Mouse (Mus musculus): ENCODE data around the gene Lrrc1.

Lrrc1 gene

GRCm38 (mm10) chr9:77543351-77544321 is 1.0 kb downstream of the Lrrc1 start:
- DNase-seq (ENCODE audit: low spot score), result no peak

GRCm38 (mm10) chr9:77541556-77541955 is 3.1 kb downstream of the Lrrc1 start:
- no peak for DNase-seq (ENCODE audit: low spot score)

DNA sequence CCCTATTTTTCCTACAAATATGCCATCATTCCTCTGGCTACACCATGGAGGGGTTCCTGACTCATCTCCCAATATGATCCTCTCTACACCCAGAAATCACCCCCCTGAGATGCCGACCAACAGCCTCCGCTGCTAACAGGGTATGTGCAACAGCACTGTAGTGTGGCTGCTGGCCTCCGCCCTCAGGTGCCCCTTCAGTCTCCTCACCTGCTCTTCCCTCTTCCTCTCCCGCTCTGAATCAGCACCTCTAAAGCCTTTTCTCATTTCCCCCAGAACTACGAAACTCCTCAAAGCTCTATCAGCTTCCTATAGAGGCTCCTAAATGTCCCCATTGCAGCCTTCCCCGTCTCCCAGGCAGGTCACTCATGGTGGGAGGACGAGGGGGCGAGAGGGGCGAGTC is 5.4 kb downstream of the Lrrc1 start:
- no peak for DNase-seq (ENCODE audit: low spot score)

DNA sequence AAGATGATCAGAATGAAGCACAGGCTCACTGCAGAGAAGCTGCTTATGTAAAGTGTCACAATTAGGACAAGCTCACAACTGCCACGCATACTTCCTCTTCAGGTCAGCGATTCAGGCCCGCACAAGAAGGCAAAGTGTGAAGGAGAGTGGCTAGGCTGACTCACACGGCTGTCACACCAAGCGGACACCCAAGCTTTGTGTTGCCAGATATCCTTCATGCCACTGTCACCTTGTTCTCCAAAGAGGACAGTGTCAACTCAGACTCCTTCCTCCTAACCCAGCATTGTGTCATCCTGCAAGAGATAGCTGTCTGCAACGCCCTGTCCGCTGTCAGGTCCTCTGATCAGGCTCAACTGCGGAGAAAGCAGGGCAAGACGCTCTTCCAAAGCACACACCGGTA is 7.3 kb downstream of the Lrrc1 start:
- no peak for DNase-seq (ENCODE audit: low spot score)

GRCm38 (mm10) chr9:77536832-77537231 is 7.8 kb downstream of the Lrrc1 start:
- DNase-seq (ENCODE audit: low spot score), result no peak

- no peak for DNase-seq (ENCODE audit: low spot score)
Measured at GRCm38 (mm10) chr9:77536286-77536685, 8.4 kb downstream of the Lrrc1 start.

DNA sequence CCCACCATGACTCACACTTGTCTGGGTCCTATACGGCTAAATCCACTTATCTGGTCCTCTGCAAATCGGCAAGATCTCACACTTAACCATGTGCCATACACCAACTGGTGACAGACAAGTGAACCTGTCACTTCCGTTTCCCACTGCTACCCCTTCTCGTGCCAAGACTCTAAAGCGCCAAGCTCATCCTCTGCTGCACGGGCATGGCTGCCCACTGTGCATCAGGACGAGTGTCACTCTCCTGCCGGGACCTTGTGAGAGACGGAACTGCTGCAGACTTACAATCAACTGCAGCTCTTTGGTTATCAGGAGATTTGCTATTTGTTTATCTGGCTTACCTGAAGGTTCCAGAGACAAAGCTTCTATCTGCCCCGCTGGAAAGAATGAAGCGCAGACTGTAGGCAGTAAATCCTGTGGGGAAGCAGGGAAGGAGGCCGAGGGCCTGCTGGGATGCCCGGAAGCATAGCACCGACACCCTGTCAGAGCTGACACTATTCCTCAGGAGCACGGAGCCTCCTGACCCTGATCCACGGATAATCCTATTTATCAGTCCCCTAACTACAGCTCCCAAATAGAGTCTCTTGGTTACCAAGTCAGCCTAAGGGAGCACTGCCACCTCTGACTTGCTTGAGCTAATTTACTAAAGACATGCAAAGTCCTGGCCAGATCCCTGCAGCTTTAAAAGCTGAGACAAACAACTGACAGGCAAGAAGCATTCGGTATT is 9.5 kb downstream of the Lrrc1 start:
- DNase-seq (ENCODE audit: low spot score), result no peak

- no peak for DNase-seq (ENCODE audit: low spot score)
Measured at GRCm38 (mm10) chr9:77528379-77529041, 16.2 kb downstream of the Lrrc1 start.

DNA sequence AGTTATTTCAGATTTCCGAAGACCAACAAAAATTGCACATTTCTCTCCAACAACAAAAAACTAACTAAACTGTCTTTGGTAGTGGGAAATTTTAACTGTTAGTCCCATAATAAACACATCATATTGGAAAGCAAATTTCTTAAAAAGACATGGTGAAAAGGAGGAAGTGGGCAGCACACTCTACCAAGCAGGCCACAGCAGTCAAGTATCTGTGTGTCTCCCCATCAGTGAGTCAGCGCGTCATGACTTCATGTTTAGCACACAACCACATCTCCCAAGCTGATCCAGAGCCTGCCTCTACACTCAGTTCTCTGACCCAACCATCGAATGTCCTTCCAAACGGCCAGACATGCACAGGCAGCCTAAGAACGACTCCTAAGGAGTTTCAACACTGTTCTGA is 17.5 kb downstream of the Lrrc1 start:
- no peak for DNase-seq (ENCODE audit: low spot score)

DNA sequence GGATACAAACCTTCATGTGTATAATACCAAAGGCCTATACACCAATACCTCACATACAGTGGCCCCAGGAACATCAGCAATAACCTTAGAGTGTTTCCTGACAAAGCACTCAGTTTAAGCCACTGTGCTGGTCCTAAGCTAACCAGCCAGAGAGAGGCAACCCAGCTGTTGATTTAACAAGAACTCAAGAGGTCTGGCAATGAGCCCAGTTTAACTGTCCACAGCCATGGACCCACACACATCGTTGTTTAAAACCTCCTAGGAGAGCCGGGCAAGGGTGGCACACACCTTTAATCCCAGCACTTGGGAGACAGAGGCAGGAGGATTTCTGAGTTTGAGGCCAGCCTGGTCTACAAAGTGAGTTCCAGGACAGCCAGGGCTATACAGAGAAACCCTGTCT is 18.0 kb downstream of the Lrrc1 start:
- no peak for DNase-seq (ENCODE audit: low spot score)

DNA sequence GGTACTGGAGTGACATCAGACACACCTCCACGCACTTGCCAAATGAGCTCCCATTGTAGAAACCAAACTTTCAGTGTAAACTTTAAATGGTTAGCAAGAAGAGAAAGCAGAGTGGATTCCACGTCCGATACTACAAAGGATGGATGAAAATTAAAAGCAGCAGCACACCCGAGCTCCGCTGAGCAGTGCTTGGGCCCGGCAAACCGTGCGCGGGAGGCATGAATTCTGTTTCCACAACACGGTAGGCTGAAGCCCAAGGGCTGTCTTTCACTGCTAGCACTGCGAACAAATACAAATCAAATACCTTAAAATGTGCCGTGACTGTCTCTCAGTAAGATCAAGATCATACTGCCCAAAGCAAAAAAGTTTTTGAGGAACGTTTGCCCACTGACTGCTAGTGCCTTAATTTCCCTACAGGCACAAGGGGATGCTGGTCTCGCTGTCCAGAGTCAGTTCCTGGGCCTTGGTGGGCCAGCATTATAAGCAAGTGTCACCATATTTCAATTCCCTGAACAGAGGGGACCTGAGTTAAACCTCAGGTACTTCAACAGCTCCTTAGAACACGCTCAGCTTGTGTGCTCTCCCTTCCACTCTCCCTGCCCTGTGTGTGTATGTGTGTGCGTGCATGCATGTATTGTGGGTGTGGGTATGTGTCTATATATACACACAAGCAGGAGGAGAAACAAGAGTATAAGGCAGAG is 18.9 kb downstream of the Lrrc1 start:
- no peak for DNase-seq (ENCODE audit: low spot score)

DNA sequence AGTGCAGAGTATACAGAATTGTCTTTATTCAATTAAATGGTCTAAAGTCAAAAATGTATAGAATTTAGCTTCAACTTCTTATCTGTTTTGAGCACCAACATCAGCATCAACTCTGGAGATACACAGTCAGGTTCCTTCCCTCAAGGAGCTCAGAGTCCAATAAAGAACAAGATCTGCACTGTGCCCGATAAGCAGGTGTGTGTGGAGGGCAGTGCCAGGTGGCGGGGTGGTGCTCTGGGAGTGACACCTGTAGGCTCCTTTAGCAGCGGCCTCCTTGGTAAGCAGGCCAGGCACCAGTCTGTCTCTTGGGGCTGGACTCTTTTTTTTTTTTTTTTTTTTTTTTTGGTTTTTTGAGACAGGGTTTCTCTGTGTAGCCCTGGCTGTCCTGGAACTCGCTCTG is 20.9 kb downstream of the Lrrc1 start:
- no peak for DNase-seq (ENCODE audit: low spot score)

GRCm38 (mm10) chr9:77522476-77522875 is 22.2 kb downstream of the Lrrc1 start:
- no peak for DNase-seq (ENCODE audit: low spot score)

GRCm38 (mm10) chr9:77519198-77519597 is 25.5 kb downstream of the Lrrc1 start:
- DNase-seq (ENCODE audit: low spot score), result no peak

- no peak for DNase-seq (ENCODE audit: low spot score)
Measured at GRCm38 (mm10) chr9:77516782-77517364, 27.8 kb downstream of the Lrrc1 start.

- no peak for DNase-seq (ENCODE audit: low spot score)
Measured at GRCm38 (mm10) chr9:77513892-77514291, 30.8 kb downstream of the Lrrc1 start.

- no peak for DNase-seq (ENCODE audit: low spot score)
Measured at GRCm38 (mm10) chr9:77512220-77512619, 32.5 kb downstream of the Lrrc1 start.

DNA sequence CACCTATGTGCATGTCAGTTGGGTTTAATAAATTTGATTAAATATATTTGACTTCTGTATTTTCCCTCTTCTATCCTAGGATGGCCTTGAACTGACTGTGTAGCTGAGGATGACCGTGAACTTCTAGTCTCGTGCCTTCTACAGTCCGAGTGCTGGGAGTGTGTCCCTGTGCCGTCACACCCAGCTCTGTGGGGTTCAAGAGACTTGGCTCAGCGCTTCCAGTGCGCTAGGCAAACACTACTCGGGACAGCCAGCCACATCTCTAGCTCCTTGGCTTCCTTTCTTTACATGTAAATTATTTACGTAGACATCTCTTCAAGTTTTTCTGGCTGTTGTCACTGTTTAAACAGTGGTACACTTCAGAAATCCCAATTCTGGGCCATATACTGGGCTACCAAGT is 34.1 kb downstream of the Lrrc1 start:
- DNase-seq (ENCODE audit: low spot score), result no peak

GRCm38 (mm10) chr9:77507743-77508394 is 36.8 kb downstream of the Lrrc1 start:
- no peak for DNase-seq (ENCODE audit: low spot score)

DNA sequence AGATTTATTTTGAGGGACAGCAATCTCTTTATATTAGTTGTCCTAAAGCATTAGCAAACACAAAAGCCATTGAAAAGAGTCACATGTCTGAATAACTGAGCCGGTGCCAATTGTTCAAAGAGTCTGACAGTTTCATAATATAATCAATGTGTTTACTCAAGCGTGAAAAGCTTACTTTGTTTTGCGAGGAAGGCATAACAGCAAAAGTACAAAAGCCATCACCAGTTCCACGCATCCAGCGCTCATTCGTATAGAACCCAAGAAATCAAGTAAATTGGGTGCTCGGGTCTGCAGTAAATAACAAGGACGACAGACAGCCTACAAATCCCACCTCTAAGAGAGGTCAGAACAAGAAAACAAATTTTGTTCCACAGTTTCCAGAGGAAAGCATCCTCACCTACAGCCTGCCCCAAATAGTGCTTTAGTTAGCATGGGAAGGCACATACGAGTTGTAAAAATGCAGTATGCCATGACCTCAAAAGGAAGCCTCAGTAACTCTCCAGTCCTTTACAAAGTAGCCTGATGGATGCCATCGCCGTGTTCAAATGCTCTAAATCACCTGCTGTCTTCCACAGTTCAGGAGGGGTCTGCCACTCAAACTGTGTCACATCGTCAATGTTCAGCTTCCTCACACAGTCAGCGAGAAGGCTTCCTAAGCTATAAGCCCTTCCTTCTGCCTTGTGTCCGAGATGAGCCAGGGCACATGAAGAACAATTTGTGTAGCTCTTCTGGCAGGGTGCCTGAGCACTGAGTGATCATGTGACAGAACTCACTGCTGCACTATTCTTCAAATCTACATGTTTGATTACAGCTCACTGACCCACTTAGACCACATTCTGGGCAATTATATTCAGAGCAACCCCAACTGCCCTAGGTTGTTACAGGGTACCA is 41.9 kb downstream of the Lrrc1 start:
- no peak for DNase-seq (ENCODE audit: low spot score)

Data from urinary bladder, postnatal 10 days (tissue).